Mouse (Mus musculus): ENCODE measurements around the gene Nmrk2.
"Not testable (repeated sequence)": the region's sequence is repeated elsewhere in the genome, so short reads cannot be mapped to it uniquely, and the experiment has no call there.

Nmrk2 gene

GRCm38 (mm10) chr10:81201807-81202758, at the start of gene Nmrk2:
Gene Nmrk2 (minus strand): TSS chr10:81202051.
- DNase-seq (ENCODE audit: low spot score) = no peak

DNA sequence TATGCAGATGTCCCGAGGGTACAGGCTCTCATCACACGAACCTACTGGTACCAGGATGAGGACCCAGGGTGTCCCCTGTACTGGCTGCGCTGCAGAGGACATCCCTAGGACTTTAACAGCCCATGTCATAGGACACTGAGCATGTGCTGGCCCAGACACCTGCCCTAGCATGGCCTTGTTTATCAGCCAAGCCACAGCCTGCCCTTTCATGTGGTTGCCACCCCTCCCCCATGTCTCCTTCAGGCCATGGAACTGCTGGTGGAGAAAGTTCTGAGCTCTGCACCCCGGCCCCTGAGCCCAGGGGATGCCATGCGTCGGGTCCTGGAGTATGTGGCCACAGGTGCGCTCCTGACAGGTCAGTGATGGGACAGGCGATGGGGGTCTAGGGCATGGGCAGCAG, 47.6 kb upstream of the Nmrk2 start:
- no peak for DNase-seq (ENCODE audit: low spot score)

- DNase-seq (ENCODE audit: low spot score) = no peak
These were observed 46.0 kb upstream of the Nmrk2 start for GRCm38 (mm10) chr10:81247804-81248203.

GRCm38 (mm10) chr10:81245166-81245565, 43.3 kb upstream of the Nmrk2 start:
- no peak for DNase-seq (ENCODE audit: low spot score)

GRCm38 (mm10) chr10:81244595-81244994, 42.7 kb upstream of the Nmrk2 start:
- DNase-seq (ENCODE audit: low spot score) = peak; percentile 83

- DNase-seq (ENCODE audit: low spot score) = no peak
These were observed 42.3 kb upstream of the Nmrk2 start for GRCm38 (mm10) chr10:81244146-81244545.

- no peak for DNase-seq (ENCODE audit: low spot score)
These were observed 40.2 kb upstream of the Nmrk2 start for GRCm38 (mm10) chr10:81242021-81242420.

DNA sequence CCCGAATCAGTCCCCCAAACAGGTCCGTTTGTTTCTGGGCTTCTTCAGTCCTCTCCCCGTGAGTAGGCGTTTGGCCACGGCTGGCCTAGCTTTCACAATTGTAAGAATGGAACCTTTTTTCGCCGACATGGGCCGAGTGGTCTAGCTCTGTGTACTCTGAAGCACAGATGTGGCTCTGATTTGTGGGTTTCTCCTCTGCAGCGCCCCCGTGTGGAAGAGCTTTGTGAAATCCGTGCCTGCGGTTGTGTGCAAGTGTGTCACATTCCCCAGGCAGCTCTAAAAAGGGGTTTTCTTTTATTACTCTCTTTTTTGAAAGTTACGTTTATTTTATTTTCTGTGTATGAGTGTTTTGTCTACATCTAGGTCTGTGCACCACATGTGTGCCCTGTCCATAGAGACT, 39.0 kb upstream of the Nmrk2 start:
- DNase-seq (ENCODE audit: low spot score) = peak; percentile 85

- DNase-seq (ENCODE audit: low spot score) = no peak
These were observed 36.8 kb upstream of the Nmrk2 start for GRCm38 (mm10) chr10:81238618-81239017.

GRCm38 (mm10) chr10:81236471-81237268, 34.8 kb upstream of the Nmrk2 start:
- no peak for DNase-seq (ENCODE audit: low spot score)

- DNase-seq (ENCODE audit: low spot score) = no peak
These were observed 32.4 kb upstream of the Nmrk2 start for GRCm38 (mm10) chr10:81234206-81234605.

GRCm38 (mm10) chr10:81233226-81233585, 31.4 kb upstream of the Nmrk2 start:
- no peak for DNase-seq (ENCODE audit: low spot score)

- peak; percentile 89 for DNase-seq (ENCODE audit: low spot score)
These were observed 30.9 kb upstream of the Nmrk2 start, which contains the start of gene Zfr2 for GRCm38 (mm10) chr10:81232580-81233225. Gene Zfr2 (plus strand): TSS chr10:81233155.

GRCm38 (mm10) chr10:81231436-81231835, 29.6 kb upstream of the Nmrk2 start:
- no peak for DNase-seq (ENCODE audit: low spot score)

DNA sequence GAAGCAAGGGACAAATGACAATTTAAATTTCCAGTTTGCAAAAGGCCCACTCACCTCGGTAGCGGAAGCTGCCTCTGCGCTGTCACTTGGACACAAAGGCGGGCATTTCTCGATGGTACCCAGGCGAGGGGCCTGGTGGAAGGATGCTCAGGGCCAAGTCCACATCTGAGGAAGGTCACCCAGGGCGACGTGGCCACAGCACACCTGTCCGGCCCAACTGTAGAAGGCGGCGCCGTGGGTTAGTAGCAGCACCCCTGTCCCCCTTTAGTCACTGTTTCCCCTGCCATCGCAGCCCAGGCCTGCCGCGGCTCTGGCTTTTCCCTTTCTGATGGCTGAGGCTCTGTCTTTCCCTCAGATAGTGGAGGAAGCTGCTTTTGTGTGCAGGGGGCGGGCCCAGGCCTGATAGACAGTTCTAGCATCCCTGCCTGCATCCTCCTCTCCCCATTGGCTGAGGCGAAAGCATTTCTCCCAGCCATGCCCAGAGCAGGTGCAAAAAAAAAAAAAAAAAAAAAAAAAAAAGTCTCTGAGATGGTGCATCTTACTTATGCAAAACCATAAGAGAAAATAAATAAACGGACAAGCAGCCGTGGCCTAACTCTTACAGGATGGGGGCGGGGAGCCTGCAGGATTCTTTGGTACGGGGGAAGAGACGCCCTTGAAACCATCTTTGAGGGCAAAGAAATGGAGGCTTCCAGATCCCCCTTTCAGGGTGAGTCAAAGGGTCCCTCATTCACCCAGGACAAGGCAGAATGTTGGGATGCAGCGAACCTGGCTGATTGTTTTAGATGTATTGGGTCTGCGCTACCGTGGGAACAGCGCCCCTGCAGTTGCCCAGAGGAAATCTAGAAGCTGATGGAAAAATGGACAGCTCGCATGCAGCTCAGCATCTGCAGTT, 28.8 kb upstream of the Nmrk2 start, which contains the start of gene Atcay:
TSS of gene Atcay (minus strand) at position 396 of the 895 bp plus-strand sequence.
- DNase-seq (ENCODE audit: low spot score) = peak; percentile 67

GRCm38 (mm10) chr10:81229735-81230437, 28.0 kb upstream of the Nmrk2 start:
- no peak for DNase-seq (ENCODE audit: low spot score)

- not testable (repeated sequence) for DNase-seq (ENCODE audit: low spot score)
These were observed 21.9 kb upstream of the Nmrk2 start for GRCm38 (mm10) chr10:81223731-81224130.

DNA sequence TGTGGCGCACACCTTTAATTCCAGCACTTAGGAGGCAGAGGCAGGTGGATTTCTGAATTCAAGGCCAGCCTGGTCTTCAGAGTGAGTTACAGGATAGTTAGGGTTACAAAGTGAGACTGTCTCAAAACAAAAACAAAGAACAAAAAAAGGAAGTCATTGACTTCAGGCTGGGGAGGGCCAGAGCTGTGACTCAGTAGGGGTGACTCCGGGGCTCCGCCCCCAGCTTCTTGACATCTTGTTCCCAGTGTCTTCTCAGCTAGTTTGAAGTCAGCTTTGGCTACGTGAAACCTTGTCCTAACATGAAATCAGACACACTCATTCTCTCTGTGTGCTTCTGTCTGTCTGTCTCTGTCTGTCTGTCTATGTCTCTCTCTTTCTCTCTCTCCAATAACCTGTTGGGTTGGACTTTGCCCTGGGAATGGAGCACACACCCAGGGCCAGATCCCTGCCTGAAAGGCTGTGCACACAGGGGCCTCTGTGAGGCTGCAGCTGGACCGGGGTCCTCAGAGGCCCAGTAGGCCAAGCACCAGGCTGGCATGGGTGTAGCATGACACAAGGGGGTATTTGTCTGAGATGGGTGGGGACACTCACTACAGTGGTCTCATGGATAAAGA, 19.7 kb upstream of the Nmrk2 start:
- no peak for DNase-seq (ENCODE audit: low spot score)

GRCm38 (mm10) chr10:81217964-81218363, 16.1 kb upstream of the Nmrk2 start:
- peak; percentile 65 for DNase-seq (ENCODE audit: low spot score)

DNA sequence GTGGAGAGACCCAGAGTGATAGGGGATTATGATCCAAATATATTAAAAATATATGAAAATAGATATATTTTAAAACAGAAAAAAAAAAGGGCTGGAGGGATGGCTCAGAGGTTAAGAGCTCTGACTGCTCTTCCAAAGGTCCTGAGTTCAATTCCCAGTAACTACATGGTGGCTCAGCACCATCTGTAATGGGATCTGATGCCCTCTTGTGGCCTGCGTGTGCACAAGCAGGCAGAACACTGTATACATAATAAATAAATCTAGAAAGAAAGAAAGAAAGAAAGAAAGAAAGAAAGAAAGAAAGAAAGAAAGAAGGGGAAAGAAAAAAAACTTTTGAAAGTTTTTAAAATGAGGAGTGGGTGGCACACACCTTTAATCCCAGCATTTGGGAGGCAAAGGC, 15.4 kb upstream of the Nmrk2 start:
- not testable (repeated sequence) for DNase-seq (ENCODE audit: low spot score)

Measured in embryo, embryonic 10.5 days (tissue).